Mouse (Mus musculus) erythroid progenitor cell, adult 5-6 weeks (primary cell): ENCODE measurements around the gene Prpf6. TPM values are rescaled to one million over a fixed set of nuclear protein-coding genes. Genes with fewer than 3 reads are reported as not detected.

Source experiments
- ATAC-seq: replicated peaks from 2 replicates; pipeline ENCODE4 v1.8.0; 2016; ENCODE audit warnings: moderate number of reproducible peaks, mild to moderate bottlenecking, moderate TSS enrichment, inconsistent platforms; ENCODE audit not compliant: poor library complexity, low FRiP score, severe bottlenecking
- total RNA-seq, 2 experiments: library from RNA; stranded (forward) in 1 of 2; stranded (reverse) in 1 of 2; fragments of 150-400 nt in 1 of 2; fragments of 186-747, 209-891 nt in 1 of 2; gene quantifications; 2 replicates each; pipeline versions ENCODE4 v1.2.3 to v1.2.4; 2015 to 2017; ENCODE audit warnings: low replicate concordance in 2 of 2

Prpf6 gene
- total RNA-seq, 2 experiments from 2014 or later: 11.7 to 28.1 TPM

- no peak for ATAC-seq
Measured at GRCm38 (mm10) chr2:181648926-181649325, 57.3 kb downstream of the Prpf6 start.

DNA sequence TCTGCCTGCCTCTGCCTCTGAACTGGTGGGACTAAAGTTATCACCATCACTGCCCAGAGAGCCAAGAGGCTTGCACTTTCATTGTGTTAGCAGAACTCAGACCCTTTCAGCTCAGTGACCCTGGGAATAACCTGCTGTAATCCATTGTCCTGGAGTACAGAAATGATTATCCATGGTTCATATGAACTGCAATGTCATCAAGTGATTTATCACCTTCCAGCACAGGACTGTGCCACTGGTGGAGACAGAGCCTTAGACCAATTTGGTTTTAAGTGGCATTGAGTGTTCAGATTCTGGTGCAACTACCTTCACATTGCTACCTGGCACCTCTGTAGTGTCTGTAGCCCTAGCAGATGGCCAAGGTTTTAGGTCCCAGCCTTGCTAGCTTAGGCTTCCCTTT lies 61.4 kb downstream of the Prpf6 start:
- ATAC-seq: no peak

DNA sequence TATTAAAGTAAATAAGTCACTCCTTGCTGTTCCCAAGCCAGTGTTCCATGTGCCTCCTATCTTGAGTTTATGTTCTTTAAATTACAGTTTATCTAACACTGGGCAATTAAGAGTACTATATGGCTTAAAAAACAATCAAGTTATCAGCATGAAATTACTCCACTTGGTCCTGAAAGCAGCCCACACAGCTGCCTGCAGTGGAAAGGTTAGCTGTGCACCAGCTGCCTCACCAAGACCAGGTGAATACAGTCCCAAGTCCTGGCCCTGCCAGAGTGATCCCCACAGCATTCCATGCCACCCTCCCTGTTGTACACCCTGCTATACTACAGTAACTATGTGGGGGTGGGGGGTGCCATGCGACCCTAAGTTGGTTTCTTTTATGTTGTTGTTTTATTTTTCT lies 61.9 kb downstream of the Prpf6 start:
- no peak for ATAC-seq

- ATAC-seq: no peak
Measured at GRCm38 (mm10) chr2:181656734-181657133, 65.1 kb downstream of the Prpf6 start, which contains the start of gene Gm29797. Gene Gm29797 (plus strand): TSS chr2:181657034.

GRCm38 (mm10) chr2:181657441-181657840 lies 65.8 kb downstream of the Prpf6 start:
- ATAC-seq: no peak

- no peak for ATAC-seq
Measured at GRCm38 (mm10) chr2:181658528-181658927, 66.9 kb downstream of the Prpf6 start.

DNA sequence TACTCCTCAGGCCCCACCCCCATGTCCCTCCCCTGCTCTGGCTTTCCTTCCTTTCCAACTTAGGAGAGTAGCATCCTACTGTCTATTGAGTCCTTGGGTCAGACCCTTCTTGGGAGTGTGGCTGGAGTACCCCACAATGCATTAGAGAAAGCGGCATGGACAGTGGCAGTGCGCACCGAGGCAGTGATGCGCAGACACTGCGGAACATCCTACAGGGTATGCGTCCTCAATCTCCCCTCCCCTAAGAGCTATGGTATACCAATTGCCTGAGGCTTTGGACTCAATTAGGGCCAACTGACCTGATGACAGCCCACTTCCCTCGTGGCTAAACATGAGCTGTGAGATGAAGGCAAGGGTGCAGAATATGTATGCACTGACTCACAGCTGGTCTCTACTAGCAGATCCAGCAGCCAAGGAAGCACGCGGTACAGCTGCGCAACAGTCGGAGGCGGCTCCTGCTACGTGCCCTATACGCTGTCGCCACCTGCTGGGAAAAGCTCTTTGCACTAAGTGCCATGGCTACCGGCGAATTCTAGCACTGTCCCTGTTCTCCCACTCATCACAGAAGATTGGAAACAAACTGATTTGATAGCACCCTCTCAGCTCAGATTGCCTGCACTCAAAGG lies 67.4 kb downstream of the Prpf6 start:
- no peak for ATAC-seq

DNA sequence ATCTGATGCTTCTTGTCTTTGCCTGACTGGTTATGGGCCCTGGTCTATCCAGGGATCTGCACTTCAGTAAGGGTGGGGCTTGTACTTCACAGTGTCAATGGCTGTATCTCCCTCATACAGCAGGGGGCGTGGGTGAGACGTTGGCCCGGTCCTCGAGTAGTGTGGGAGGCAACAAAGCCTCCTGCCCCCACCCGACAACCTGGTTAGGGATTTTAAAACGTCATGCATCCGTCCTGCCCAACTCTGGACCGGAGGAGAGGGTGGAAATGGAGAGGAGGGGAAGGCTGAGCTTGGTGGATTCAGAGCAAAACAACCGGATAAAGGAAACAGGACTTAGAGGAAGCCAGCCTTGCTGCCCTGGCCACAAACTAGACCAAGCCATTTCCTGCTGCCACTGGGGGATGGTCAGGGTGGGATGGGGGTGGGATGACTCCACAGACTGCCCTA lies 68.0 kb downstream of the Prpf6 start:
- 0 out of 2 replicates have a peak, but pooled peaks have one; percentile 22 for ATAC-seq

GRCm38 (mm10) chr2:181662620-181663297 lies 71.1 kb downstream of the Prpf6 start:
- ATAC-seq: no peak

GRCm38 (mm10) chr2:181663298-181663630 lies 71.6 kb downstream of the Prpf6 start:
- no peak for ATAC-seq

DNA sequence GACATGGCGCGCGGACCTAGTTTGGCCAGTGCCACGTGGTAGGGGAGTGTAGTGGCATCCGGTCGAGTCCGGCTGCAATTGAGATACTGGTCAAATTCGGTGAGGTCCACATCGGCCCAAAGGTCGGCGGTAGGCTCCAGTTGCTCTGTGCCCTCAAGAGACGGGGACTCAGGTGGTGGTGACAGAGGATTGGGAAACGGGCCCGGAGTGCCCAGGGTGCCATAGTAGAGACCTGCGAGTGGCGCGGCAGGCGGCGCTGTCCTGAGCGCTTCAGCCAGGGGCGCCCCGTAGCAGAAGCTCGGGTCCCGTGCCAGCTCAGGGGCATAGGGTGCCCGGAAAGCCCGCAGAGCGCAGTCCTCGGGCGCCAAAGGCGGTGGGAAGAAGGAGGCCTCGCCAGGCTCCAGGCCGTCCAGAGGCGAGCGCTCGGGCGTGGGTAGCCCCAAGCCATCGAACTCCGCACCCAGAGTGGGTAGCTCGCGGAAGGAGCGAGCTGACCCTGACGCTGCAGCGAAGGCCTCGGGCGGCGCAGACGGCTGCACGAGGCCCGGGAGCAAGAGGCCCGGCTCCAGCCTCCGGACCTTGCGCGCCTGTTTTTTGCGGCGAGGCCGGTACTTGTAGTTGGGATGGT lies 78.7 kb downstream of the Prpf6 start:
- ATAC-seq: no peak

DNA sequence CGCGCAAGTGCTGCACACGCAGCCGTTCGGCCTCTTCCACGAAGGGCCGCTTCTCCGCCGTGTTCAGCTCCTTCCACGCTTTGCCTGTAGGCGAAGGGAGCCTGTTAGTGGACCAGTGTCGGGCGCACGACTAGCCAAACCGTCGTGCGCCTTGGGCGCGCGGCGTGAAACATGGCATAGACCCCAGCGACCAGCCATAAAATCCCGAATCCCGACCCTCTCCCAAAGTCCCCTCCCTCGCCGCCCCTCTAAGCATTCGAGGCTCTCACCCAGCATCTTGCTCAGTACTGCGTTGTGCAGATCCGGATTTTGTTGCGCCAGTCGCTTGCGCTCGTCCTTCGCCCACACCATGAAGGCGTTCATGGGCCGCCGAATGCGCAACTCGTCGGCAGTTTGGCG lies 79.2 kb downstream of the Prpf6 start:
- ATAC-seq: no peak

DNA sequence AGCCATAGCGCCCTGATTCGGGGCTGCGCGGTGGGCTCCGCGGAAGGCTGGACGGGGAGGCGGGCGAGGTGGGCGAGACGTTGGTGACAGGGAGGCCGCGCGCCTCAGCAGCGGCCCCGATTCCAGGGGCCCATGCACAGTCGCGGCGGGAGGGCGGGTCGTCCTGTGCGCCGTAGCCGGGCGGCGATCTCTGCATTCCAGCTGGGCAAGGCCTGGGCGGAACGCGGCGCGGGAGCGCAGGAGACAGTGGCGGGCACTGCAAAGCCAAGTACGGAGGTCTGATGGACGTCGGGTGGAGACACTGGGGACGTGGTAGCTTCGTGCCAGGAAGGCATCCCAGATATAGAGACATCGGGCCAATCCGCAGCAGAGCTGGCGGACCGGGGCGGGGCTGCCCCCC lies 79.7 kb downstream of the Prpf6 start, which contains the start of gene Sox18:
Gene Sox18, minus strand, starts transcription at position 315 of the 400 bp plus-strand sequence.
- ATAC-seq: no peak

DNA sequence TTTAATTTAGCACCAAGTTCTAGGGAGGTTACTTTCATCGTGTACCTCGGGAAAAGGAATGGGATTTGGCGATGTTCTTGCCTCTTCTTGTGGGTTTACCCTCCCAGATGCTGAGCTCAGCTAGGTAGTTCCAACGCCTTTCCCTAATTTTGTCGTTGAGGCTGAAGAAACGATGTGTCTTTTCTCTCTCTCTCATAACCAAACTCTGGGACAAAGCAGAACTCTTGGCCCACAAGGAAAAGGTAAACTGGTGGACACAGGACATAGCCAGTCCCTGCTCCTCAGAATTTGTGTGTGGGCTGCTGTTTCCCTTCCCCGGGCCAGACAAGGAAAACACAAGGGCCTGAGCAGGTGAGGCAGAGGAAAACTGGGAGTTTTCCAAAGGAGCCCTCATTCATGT lies 80.3 kb downstream of the Prpf6 start:
- ATAC-seq: no peak

DNA sequence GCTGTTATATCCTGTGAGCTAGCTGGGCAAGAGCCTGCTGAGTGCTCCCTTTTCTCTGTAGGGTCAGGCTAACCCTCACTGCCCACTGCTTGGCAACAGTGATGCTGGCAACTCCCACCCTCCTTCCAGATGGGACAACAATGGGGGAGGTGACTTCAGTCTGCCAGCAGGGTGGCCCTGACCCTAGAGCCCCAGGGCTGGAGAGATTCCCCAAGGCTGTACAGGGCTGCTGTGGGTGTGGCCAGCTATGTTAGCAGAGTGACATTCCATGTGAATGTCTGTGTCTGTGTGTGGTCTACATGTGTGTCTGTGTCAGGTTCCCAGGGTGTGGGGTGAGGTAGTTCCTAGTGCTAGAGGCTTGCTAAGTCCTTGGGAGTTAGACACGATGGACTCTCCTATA lies 81.8 kb downstream of the Prpf6 start:
- ATAC-seq: no peak

DNA sequence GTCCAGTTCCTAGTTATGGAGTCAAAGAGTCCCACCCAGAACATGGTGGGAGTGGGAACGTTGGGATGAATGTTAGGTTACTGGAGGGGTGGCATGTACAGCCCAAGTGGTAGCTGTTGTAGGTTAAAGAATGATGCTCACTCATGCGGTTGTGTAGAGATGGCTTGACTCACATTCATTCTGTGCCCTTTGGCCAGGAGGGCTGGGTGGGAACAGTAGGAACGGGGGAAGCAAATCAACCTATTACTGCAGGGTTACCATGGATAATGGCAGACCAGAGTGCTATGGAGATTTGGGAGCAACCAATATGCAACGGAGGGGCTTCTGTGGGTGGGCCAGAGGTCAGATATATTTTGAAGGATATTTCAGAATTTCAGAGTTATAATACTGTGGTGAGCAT lies 83.3 kb downstream of the Prpf6 start:
- no peak for ATAC-seq

DNA sequence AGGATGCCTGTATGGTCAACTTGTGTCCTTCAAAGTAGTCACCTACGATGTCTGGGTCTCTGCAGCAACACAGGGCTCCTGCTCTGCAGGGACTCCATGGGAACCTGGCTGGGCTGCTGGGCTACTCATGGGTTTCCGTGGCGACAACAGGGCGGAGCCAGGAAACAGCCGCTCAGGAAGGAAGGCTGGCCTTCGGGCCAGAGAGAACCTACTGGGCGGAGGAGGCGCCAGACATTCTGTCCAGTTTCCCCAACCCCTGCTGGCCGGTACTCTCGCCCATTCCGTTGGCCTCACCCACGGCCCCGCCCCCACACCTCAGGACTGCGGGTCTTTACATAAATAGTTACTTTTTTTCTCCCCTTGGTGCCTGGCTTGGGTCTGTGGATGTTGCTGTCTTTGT lies 83.8 kb downstream of the Prpf6 start:
- ATAC-seq: no peak

DNA sequence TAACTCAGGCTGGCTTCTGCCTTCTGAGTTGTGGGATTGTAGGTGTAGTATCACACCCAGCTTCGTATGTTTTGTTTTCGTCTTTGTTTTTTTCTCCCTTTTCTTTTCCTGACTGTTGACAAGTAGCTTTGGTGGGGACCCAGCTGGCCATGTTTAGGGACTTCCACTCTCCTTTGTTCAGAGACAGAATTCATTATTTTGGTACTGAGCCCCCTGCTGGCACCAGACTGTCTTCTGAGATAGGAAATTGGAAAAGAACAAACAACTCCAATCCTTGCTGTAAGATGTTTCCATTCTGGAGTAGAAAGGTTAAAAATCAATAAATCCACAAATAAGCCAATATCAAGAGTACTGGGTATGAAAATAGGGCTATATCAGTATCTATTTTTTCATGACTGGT lies 84.8 kb downstream of the Prpf6 start:
- no peak for ATAC-seq

DNA sequence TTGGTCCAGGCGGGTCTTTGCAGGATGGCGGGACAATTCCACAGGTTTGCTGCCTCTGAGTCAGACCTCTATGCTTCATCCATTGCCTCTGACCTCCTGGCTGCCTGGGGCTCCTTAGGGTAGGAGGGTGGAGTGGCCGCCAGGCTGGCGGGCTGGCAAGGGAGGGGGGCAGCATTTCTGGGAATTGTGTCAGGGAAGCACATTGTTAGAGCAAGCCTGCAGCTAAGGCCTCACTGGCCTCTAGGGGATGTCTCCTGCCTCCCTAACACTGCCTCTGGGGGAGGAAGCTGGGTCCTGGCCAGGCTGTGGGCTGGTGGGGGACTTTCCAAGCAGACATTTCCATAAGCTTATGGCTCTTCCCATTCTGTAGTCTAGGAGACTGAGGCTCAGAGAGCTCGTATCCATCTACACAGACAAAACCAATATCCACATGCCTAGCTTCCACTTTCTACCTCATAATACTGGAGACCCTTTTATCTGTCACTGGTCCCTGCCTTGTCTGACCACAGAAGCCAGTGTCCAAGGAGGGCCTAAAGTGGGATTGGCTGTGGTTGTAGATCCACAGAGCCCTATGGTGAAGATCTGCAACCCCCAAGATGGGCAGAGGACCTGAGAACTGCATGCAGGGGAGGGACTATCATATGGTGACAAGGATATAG lies 85.6 kb downstream of the Prpf6 start:
- ATAC-seq: no peak

DNA sequence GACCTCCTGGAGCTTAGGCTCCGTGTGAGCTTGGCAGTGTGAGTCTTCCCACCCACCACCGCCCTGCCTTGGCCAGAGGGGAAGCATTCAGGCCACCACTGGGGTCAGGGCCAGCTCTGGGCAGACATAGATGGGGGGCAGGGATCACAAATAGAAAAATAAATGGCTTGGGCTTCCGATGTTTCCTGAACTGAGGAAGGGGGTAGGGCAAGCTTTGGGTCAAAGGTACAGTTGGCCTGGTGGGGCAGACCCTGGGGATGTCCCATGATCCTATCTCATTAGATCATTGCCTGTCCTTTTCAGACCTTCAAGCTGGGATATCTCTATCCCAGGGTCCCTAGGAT lies 86.1 kb downstream of the Prpf6 start:
- no peak for ATAC-seq

- ATAC-seq: no peak
Measured at GRCm38 (mm10) chr2:181678780-181679179, 87.1 kb downstream of the Prpf6 start.
